Mouse (Mus musculus) neutrophil, adult 5-6 weeks (primary cell): Measurements from ENCODE around the gene Zfp963. TPM values are rescaled to one million over a fixed set of nuclear protein-coding genes. Genes with fewer than 3 reads are reported as not detected.
A peak's percentile ranks its signal among the peaks of the same experiment; 100 is the strongest.
"Not testable (repeated sequence)": the region's sequence is repeated elsewhere in the genome, so short reads cannot be mapped to it uniquely, and the experiment has no call there.

Experiments
- ATAC-seq: fragments of 151-379, 151-347 bp; 2 replicates; pipeline ENCODE4 v1.8.0; 2017; ENCODE audit warnings: mild to moderate bottlenecking, moderate TSS enrichment; ENCODE audit not compliant: insufficient number of reproducible peaks, poor library complexity, low FRiP score, severe bottlenecking; ENCODE audit errors: extremely low read depth
- total RNA-seq: library from RNA; stranded (forward); fragments of 200-1000 nt; gene quantifications from 2 replicates; pipeline ENCODE4 v1.2.3, GENCODE M21; 2017

Gene Zfp963
- total RNA-seq, 1 experiment from 2014 or later: 8.8 TPM

GRCm38 (mm10) chr8:69758316-69758715 lies 8.5 kb upstream of the Zfp963 start:
- no peak for ATAC-seq

GRCm38 (mm10) chr8:69752437-69752836 lies 2.7 kb upstream of the Zfp963 start:
- no peak for ATAC-seq

GRCm38 (mm10) chr8:69741231-69741630 lies 8.5 kb downstream of the Zfp963 start:
- ATAC-seq: no peak

DNA sequence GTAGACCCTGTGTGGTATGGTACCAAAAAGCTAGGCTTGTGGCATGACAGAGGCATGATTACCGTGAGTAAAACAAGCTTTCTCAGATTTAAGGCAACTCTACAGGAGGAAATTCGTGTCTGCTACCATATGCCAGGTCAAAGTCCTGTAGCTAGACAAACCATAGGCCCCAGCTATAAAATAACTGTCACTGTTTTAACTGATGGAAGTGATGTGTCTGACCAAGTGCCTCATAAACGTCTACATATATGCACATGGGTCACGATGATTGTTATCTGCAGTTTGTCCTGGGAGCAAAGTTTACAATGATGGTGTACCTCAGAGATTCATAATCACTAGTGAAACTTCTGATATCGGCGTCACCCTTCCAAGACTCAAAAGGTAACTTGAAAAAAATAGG lies 9.0 kb downstream of the Zfp963 start:
- ATAC-seq: no peak

DNA sequence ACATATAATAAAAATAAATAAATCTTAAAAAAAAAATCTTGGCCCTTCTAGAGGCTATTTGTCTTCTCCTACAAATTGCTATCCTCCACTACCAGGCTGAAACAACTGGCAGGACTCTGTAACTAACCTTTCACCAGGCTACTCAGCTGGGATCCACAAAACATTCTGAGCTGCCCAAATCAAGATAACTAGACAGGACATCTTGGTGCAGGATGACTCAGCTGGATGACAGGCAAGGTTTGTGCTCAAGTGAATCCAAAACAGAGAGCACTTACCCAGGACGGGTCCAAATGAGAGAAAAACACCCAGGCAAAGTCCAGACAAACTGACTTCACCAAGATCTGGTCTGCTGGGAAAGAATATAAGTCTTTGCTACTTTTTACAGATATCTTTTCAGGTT lies 14.3 kb downstream of the Zfp963 start:
- ATAC-seq: no peak

GRCm38 (mm10) chr8:69717232-69717580 lies 32.6 kb downstream of the Zfp963 start:
- no peak for ATAC-seq

GRCm38 (mm10) chr8:69716403-69717231 lies 33.2 kb downstream of the Zfp963 start:
- ATAC-seq: peak; percentile 92

GRCm38 (mm10) chr8:69715366-69715765 lies 34.4 kb downstream of the Zfp963 start:
- ATAC-seq: no peak

DNA sequence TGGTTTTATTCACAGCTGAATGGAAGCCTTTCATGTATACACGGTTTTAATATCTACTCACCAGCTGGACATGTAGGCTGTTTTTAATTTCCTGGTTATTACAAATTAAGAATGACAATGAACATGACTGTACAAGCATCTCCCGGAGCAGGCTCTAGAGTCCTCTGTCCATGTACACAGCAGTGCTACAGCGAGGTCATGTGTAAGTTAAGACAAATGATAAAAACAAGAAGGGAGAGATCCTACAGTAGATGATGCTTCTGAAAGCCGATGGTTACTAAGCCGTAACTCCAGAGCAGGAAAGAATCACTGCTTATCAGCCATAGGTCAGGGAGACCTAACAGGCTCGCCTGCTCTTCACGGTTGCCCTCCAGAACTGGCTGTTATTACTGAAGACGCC lies 36.3 kb downstream of the Zfp963 start:
- ATAC-seq: no peak

DNA sequence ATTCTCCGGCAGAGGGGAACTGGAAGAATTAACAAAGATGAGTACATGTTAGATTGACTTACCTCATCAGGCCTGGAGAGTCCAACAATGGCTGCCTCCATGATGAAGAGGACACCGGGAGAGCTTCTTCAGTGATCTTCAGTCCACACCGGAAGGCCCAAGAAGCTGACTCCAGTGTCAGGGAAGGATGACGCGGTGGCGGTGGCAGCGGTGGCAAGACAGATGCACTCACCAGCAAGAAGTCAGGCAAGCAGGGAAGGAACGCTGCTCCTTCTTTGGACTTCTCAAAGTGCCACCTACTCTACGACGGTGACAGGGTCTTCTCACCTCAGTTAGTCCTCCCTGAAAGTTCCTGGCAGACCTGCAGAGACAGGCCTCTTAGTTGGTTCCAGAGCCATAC lies 39.1 kb downstream of the Zfp963 start, which contains the start of gene Zfp869:
TSS of gene Zfp869 (minus strand) at position 101 of the 400 bp plus-strand sequence.
- ATAC-seq: not testable (repeated sequence)

GRCm38 (mm10) chr8:69701810-69702209 lies 48.0 kb downstream of the Zfp963 start:
- no peak for ATAC-seq

Other genes with a start within 250 kb of the Zfp963 start
- not detected in 2 replicates for gene Gm7697, start 227.0 kb downstream of the Zfp963 start, total RNA-seq
- gene Zfp868, start 124.4 kb downstream of the Zfp963 start, total RNA-seq: 27.4 and 29.7 TPM in 2 replicates
- gene Zfp964, start 95.5 kb downstream of the Zfp963 start, total RNA-seq: 0.98 and 1.6 TPM in 2 replicates
- gene Zfp869, start 39.2 kb downstream of the Zfp963 start, total RNA-seq: 62.8 and 72.8 TPM in 2 replicates
- not detected in 2 replicates for gene Gm20422, start 24.9 kb upstream of the Zfp963 start, total RNA-seq
- gene Atp13a1, start 41.2 kb upstream of the Zfp963 start, total RNA-seq: 22.3 and 24.7 TPM in 2 replicates
- 54.3 and 55.7 TPM in 2 replicates for gene Zfp866, start 41.2 kb upstream of the Zfp963 start, total RNA-seq
- gene Gmip, start 58.7 kb upstream of the Zfp963 start, total RNA-seq: 265 and 326 TPM in 2 replicates
- 3.7 and 4.7 TPM in 2 replicates for gene Lpar2, start 72.5 kb upstream of the Zfp963 start, total RNA-seq
- 5.8 and 9.8 TPM in 2 replicates for gene Pbx4, start 82.5 kb upstream of the Zfp963 start, total RNA-seq
- gene Cilp2, start 137.7 kb upstream of the Zfp963 start, total RNA-seq: not detected in 2 replicates
- gene Tssk6, start 152.2 kb upstream of the Zfp963 start, total RNA-seq: 0.93 and 1.7 TPM in 2 replicates
- 55.9 and 58.3 TPM in 2 replicates for gene Ndufa13, start 152.6 kb upstream of the Zfp963 start, total RNA-seq
- 0.61 TPM in 1 of 2 replicates, not detected in the other for gene Yjefn3, start 152.7 kb upstream of the Zfp963 start, total RNA-seq
- gene Gatad2a, start 246.4 kb upstream of the Zfp963 start, total RNA-seq: 52.6 and 64.2 TPM in 2 replicates